21 mouse cellular contexts compared by ENCODE assay signal in genomic region chr2:181304944-181305343, GRCm38 (mm10). TPM values are rescaled to one million over a fixed set of nuclear protein-coding genes. Genes with fewer than 3 reads are reported as not detected.
"Had no signal": no experiment of that assay in that cellular context is flagged by ENCODE, and none has a peak within 500 bp of the region (broad histone marks: within the 10 kb centered on the region; RNA-seq: fewer than 3 reads in every experiment).

No protein-coding gene starts in this region.

- H3K4me2 ChIP-seq: liver, embryonic 12.5 days; lung, embryonic 14.5 days; midbrain, embryonic 12.5 days; neural tube, embryonic 13.5 days had no signal

- H3K9ac ChIP-seq: liver, embryonic 12.5 days; liver, embryonic 14.5 days; lung, embryonic 14.5 days; midbrain, embryonic 12.5 days; neural tube, embryonic 13.5 days had no signal

- H3K27ac ChIP-seq: liver, embryonic 12.5 days; liver, embryonic 14.5 days; midbrain, embryonic 10.5 days; midbrain, embryonic 12.5 days; neural tube, embryonic 13.5 days had no signal

- ATAC-seq: liver, embryonic 12.5 days; midbrain, embryonic 16.5 days had no signal

- H3K4me3 ChIP-seq: liver, embryonic 12.5 days; midbrain, embryonic 10.5 days; midbrain, embryonic 12.5 days; neural tube, embryonic 13.5 days had no signal

- H3K4me1 ChIP-seq: liver, embryonic 12.5 days had no signal

- H3K9me3 ChIP-seq: liver, embryonic 12.5 days; midbrain, embryonic 10.5 days; midbrain, embryonic 12.5 days; neural tube, embryonic 13.5 days had no signal

- DNase-seq: lung, adult 18-20 months; lung, embryonic 14.5 days; lung, postnatal 10 days; lung, postnatal 4 days; midbrain, embryonic 14.5 days; retina, postnatal 1 day; right cerebral cortex, adult 18-20 months; right cerebral cortex, postnatal 25 days; right cerebral cortex, postnatal 4 days; spleen, adult 18-20 months; thymus, adult 2 months; thymus, postnatal 25 days; thymus, postnatal 4 days had no signal

RNA-seq across cellular contexts. Expression of gene Stmn3, which starts 9.4 kb away (rescaled TPM):
- total RNA-seq: megakaryocyte-erythroid progenitor cell, adult 5-6 weeks; neutrophil, adult 5-6 weeks had no signal
